Mouse (Mus musculus): ENCODE measurements around the gene Gm45844.

GRCm38 (mm10) chr7:7171227-7172147 lies 106.6 kb downstream of the Gm45844 start, which contains the start of gene Zfp418:
- TF ChIP-seq CTCF (IDR thresholded peaks at IDR 0.05; ENCODE audit: low read depth) (0 out of 2 replicates have a peak, but pooled peaks have one; percentile 19), EP300 (IDR thresholded peaks at IDR 0.05; ENCODE audit: low read depth) (no peak)

Data from liver, embryonic 14.5 days (tissue).